Mouse (Mus musculus) CH12.LX (cell line): Measurements from ENCODE around the gene Ccdc189. TPM values are rescaled to one million over a fixed set of nuclear protein-coding genes. Genes with fewer than 3 reads are reported as not detected.
A peak's percentile ranks its signal among the peaks of the same experiment; 100 is the strongest.

Source experiments
- DNase-seq: peaks from one replicate; pipeline ENCODE4 v3.0.0-alpha.2; 2013; ENCODE audit errors: extremely low read depth
- H3K27ac ChIP-seq: 2 replicates; pipeline ENCODE4 v1.5.1; 2012; ENCODE audit warnings: low read depth, mild to moderate bottlenecking, control low read depth, moderate library complexity; ENCODE audit not compliant: insufficient read depth
- H3K27me3 ChIP-seq: replicated peaks from 2 replicates; pipeline ENCODE3; 2012; ENCODE audit warnings: inconsistent platforms
- H3K36me3 ChIP-seq, 2 experiments: replicated peaks in 1 of 2; 2 replicates each; pipeline versions ENCODE3 to v1.6.1; 2012; ENCODE audit warnings: inconsistent platforms in 1 of 2, low read length in 1 of 2, mild to moderate bottlenecking in 1 of 2, mixed read lengths in 1 of 2, moderate library complexity in 1 of 2; ENCODE audit not compliant: control insufficient read depth in 1 of 2, insufficient read depth in 1 of 2
- H3K4me1 ChIP-seq, 2 experiments: 2 replicates each; pipeline ENCODE4 v1.6.1; 2012; ENCODE audit warnings: inconsistent platforms in 1 of 2, moderate library complexity in 1 of 2; ENCODE audit not compliant: insufficient read depth in 2 of 2, control insufficient read depth in 1 of 2
- H3K4me2 ChIP-seq: 2 replicates; pipeline ENCODE4 v1.6.1; 2012; ENCODE audit warnings: low read depth, mild to moderate bottlenecking, control low read depth; ENCODE audit not compliant: poor library complexity, insufficient read depth, severe bottlenecking
- H3K4me3 ChIP-seq, 3 experiments: fragments of 150-350 bp in 1 of 3; sonication (generic) in 1 of 3; replicated peaks in 1 of 3; 2 replicates each; pipeline versions ENCODE3 to v1.5.1; 2011 to 2012; ENCODE audit warnings: low read depth in 2 of 3, low read length in 2 of 3, mild to moderate bottlenecking in 2 of 3, moderate library complexity in 2 of 3, control low read depth in 1 of 3, improper control_type of control experiment in 1 of 3, inconsistent platforms in 1 of 3, mixed read lengths in 1 of 3; ENCODE audit not compliant: poor library complexity in 1 of 3
- H3K79me2 ChIP-seq: replicated peaks from 2 replicates; pipeline ENCODE4 v1.6.1; 2012; ENCODE audit warnings: mild to moderate bottlenecking, moderate library complexity; ENCODE audit not compliant: control insufficient read depth, poor library complexity, insufficient read depth, severe bottlenecking; ENCODE audit errors: extremely low read depth
- H3K9ac ChIP-seq: 2 replicates; pipeline ENCODE4 v1.6.1; 2012; ENCODE audit warnings: low read depth, mild to moderate bottlenecking, control low read depth, moderate library complexity; ENCODE audit not compliant: insufficient read depth
- H3K9me3 ChIP-seq: replicated peaks from 2 replicates; pipeline ENCODE3; 2012; ENCODE audit warnings: low read length, inconsistent platforms, mixed read lengths
- BHLHE40 ChIP-seq: IDR thresholded peaks from 2 replicates; pipeline ENCODE4 v1.6.1; 2011; ENCODE audit warnings: mild to moderate bottlenecking, low read depth, low read length, improper control_type of control experiment
- CHD1 ChIP-seq: IDR thresholded peaks from 2 replicates; pipeline ENCODE4 v1.6.1; 2012; ENCODE audit warnings: low read depth, low read length, improper control_type of control experiment, inconsistent platforms
- CHD2 ChIP-seq: IDR thresholded peaks from 2 replicates; pipeline ENCODE4 v1.6.1; 2011; ENCODE audit warnings: low read length, improper control_type of control experiment
- CTCF ChIP-seq, 2 experiments: IDR thresholded peaks in 1 of 2; conservative IDR thresholded peaks in 1 of 2; 2 replicates each; pipeline ENCODE4 v1.5.1; 2011 to 2012; ENCODE audit warnings: low read depth in 2 of 2, low read length in 2 of 2, improper control_type of control experiment in 1 of 2, inconsistent platforms in 1 of 2, mild to moderate bottlenecking in 1 of 2, moderate library complexity in 1 of 2
- E2F4 ChIP-seq: IDR thresholded peaks from 2 replicates; pipeline ENCODE4 v1.6.1; 2011; ENCODE audit warnings: low read depth, low read length, improper control_type of control experiment; ENCODE audit not compliant: insufficient replicate concordance
- ELF1 ChIP-seq: IDR thresholded peaks from 2 replicates; pipeline ENCODE4 v1.6.1; 2014; ENCODE audit warnings: low read depth, mild to moderate bottlenecking, inconsistent platforms, low read length, improper control_type of control experiment
- EP300 ChIP-seq: IDR thresholded peaks from 2 replicates; pipeline ENCODE4 v1.6.1; 2011; ENCODE audit warnings: low read length, improper control_type of control experiment
- ETS1 ChIP-seq: conservative IDR thresholded peaks from 2 replicates; pipeline ENCODE4 v1.6.1; 2012; ENCODE audit warnings: low read depth, mild to moderate bottlenecking, inconsistent platforms, low read length, improper control_type of control experiment, moderate library complexity
- GABPA ChIP-seq: IDR thresholded peaks from 2 replicates; pipeline ENCODE4 v1.6.1; 2012; ENCODE audit warnings: low read depth, low read length, improper control_type of control experiment, inconsistent platforms; ENCODE audit not compliant: insufficient replicate concordance
- HCFC1 ChIP-seq: IDR thresholded peaks from 2 replicates; pipeline ENCODE4 v1.6.1; 2012; ENCODE audit warnings: low read depth, mild to moderate bottlenecking, inconsistent platforms, low read length, improper control_type of control experiment
- IRF4 ChIP-seq: IDR thresholded peaks from 2 replicates; pipeline ENCODE4 v1.6.1; 2014; ENCODE audit warnings: low read depth, mild to moderate bottlenecking, inconsistent platforms, low read length, improper control_type of control experiment
- JUN ChIP-seq: IDR thresholded peaks from 2 replicates; pipeline ENCODE4 v1.6.1; 2011; ENCODE audit warnings: low read depth, mild to moderate bottlenecking, low read length, improper control_type of control experiment, moderate library complexity; ENCODE audit not compliant: insufficient read depth
- JUND ChIP-seq: conservative IDR thresholded peaks from 2 replicates; pipeline ENCODE4 v1.6.1; 2011; ENCODE audit warnings: low read depth, low read length, improper control_type of control experiment
- KAT2A ChIP-seq: IDR thresholded peaks from 2 replicates; pipeline ENCODE4 v1.6.1; 2012; ENCODE audit warnings: low read length, improper control_type of control experiment, inconsistent platforms; ENCODE audit not compliant: insufficient replicate concordance
- MAFK ChIP-seq: IDR thresholded peaks from 2 replicates; pipeline ENCODE4 v1.6.1; 2011; ENCODE audit warnings: low read length, improper control_type of control experiment; ENCODE audit not compliant: insufficient replicate concordance
- MAX ChIP-seq: IDR thresholded peaks from 2 replicates; pipeline ENCODE4 v1.6.1; 2011; ENCODE audit warnings: low read length, improper control_type of control experiment
- MAZ ChIP-seq: IDR thresholded peaks from 2 replicates; pipeline ENCODE4 v1.6.1; 2012; ENCODE audit warnings: low read depth, mild to moderate bottlenecking, inconsistent platforms, low read length, improper control_type of control experiment, moderate library complexity
- MEF2A ChIP-seq: IDR thresholded peaks from 2 replicates; pipeline ENCODE4 v1.6.1; 2014; ENCODE audit warnings: low read depth, mild to moderate bottlenecking, inconsistent platforms, low read length, improper control_type of control experiment, borderline replicate concordance
- MXI1 ChIP-seq: IDR thresholded peaks from 2 replicates; pipeline ENCODE4 v1.6.1; 2011; ENCODE audit warnings: mild to moderate bottlenecking, low read depth, low read length, improper control_type of control experiment
- MYC ChIP-seq: IDR thresholded peaks from 2 replicates; pipeline ENCODE4 v1.6.1; 2011; ENCODE audit warnings: low read depth, mild to moderate bottlenecking, improper control_type of control experiment, low read length
- NELFE ChIP-seq: IDR thresholded peaks from 2 replicates; pipeline ENCODE4 v1.6.1; 2011; ENCODE audit warnings: low read depth, low read length, improper control_type of control experiment
- NRF1 ChIP-seq: IDR thresholded peaks from 2 replicates; pipeline ENCODE4 v1.6.1; 2014; ENCODE audit warnings: low read depth, mild to moderate bottlenecking, inconsistent platforms, low read length, improper control_type of control experiment, moderate library complexity
- PAX5 ChIP-seq: IDR thresholded peaks from 2 replicates; pipeline ENCODE4 v1.6.1; 2012; ENCODE audit warnings: low read length, inconsistent platforms, mixed read lengths
- POLR2A ChIP-seq: IDR thresholded peaks from 2 replicates; pipeline ENCODE4 v1.6.1; 2011; ENCODE audit warnings: low read depth, mild to moderate bottlenecking, improper control_type of control experiment, low read length
- POLR2AphosphoS2 ChIP-seq: IDR thresholded peaks from 2 replicates; pipeline ENCODE4 v1.6.1; 2011; ENCODE audit warnings: low read depth, low read length, improper control_type of control experiment
- RAD21 ChIP-seq: IDR thresholded peaks from 2 replicates; pipeline ENCODE4 v1.6.1; 2011; ENCODE audit warnings: low read depth, mild to moderate bottlenecking, low read length, improper control_type of control experiment, moderate library complexity
- RCOR1 ChIP-seq: conservative IDR thresholded peaks from 2 replicates; pipeline ENCODE4 v1.6.1; 2012; ENCODE audit warnings: low read depth, mild to moderate bottlenecking, inconsistent platforms, low read length, improper control_type of control experiment
- SIN3A ChIP-seq: IDR thresholded peaks from 2 replicates; pipeline ENCODE4 v1.6.1; 2012; ENCODE audit warnings: low read length, improper control_type of control experiment, inconsistent platforms
- SMC3 ChIP-seq: IDR thresholded peaks from 2 replicates; pipeline ENCODE4 v1.6.1; 2011; ENCODE audit warnings: low read depth, low read length, improper control_type of control experiment
- TBP ChIP-seq: conservative IDR thresholded peaks from 2 replicates; pipeline ENCODE4 v1.6.1; 2011; ENCODE audit warnings: low read depth, low read length, improper control_type of control experiment
- TCF12 ChIP-seq: IDR thresholded peaks from 2 replicates; pipeline ENCODE4 v1.6.1; 2014; ENCODE audit warnings: low read depth, mild to moderate bottlenecking, inconsistent platforms, low read length, improper control_type of control experiment
- UBTF ChIP-seq: IDR thresholded peaks from 2 replicates; pipeline ENCODE4 v1.6.1; 2012; ENCODE audit warnings: low read depth, mild to moderate bottlenecking, inconsistent platforms, low read length, improper control_type of control experiment, moderate library complexity
- USF1 ChIP-seq: IDR thresholded peaks from 2 replicates; pipeline ENCODE4 v1.6.1; 2014; ENCODE audit warnings: low read depth, mild to moderate bottlenecking, inconsistent platforms, low read length, improper control_type of control experiment
- USF2 ChIP-seq: conservative IDR thresholded peaks from 2 replicates; pipeline ENCODE4 v1.6.1; 2011; ENCODE audit warnings: low read depth, low read length, improper control_type of control experiment
- ZC3H11A ChIP-seq: IDR thresholded peaks from 2 replicates; pipeline ENCODE4 v1.6.1; 2012; ENCODE audit warnings: low read depth, mild to moderate bottlenecking, inconsistent platforms, low read length, improper control_type of control experiment
- ZKSCAN1 ChIP-seq: IDR thresholded peaks from 2 replicates; pipeline ENCODE4 v1.6.1; 2012; ENCODE audit warnings: low read depth, inconsistent platforms, low read length, improper control_type of control experiment, borderline replicate concordance
- ZMIZ1 ChIP-seq: IDR thresholded peaks from 2 replicates; pipeline ENCODE4 v1.6.1; 2012; ENCODE audit warnings: low read depth, mild to moderate bottlenecking, inconsistent platforms, low read length, improper control_type of control experiment
- ZNF384 ChIP-seq: IDR thresholded peaks from 2 replicates; pipeline ENCODE4 v1.6.1; 2012; ENCODE audit warnings: low read depth, low read length, improper control_type of control experiment, inconsistent platforms
- dilution Hi-C: fragments of 300-500 bp; cut with MboI; formaldehyde crosslinking; loops from 2 replicates; pipeline ENCODE4 v1.14.3; 2020; ENCODE audit warnings: low sequenced_read_pairs; ENCODE audit not compliant: extremely low pct_unique_long_range_greater_than_20kb, extremely low pct_ligation_motif_present
- in situ Hi-C: fragments of 300-500 bp; cut with MboI; formaldehyde crosslinking; loops from 3 replicates; pipeline ENCODE4 v1.14.3; 2019; ENCODE audit warnings: low sequenced_read_pairs, low pct_ligation_motif_present, low pct_unique_long_range_greater_than_20kb, mixed read lengths
- polyA plus RNA-seq: library from polyadenylated mRNA; unstranded; fragments of >175 nt; gene quantifications from 2 replicates; pipeline ENCODE4 v1.2.1, GENCODE M21; 2012; ENCODE audit warnings: low read depth; ENCODE audit not compliant: insufficient read length
- total RNA-seq, 2 experiments: library from RNA; depleted of rRNA; stranded (reverse); fragments of 300-350 nt in 1 of 2; fragments of >200 nt in 1 of 2; gene quantifications; 2 replicates each; pipeline ENCODE4 v1.2.3; 2012 to 2014

The Ccdc189 gene
- total RNA-seq (2012; rRNA removed) (2.2 and 2.9 TPM in 2 replicates), total RNA-seq (2014; rRNA removed) (2.2 and 2.9 TPM in 2 replicates), polyA plus RNA-seq (2.0 and 2.1 TPM in 2 replicates)

- Histone ChIP-seq H3K27me3 (no peaks in the 10 kb centered on the region), H3K4me1 (peaks cover 7 to 49% of the 10 kb centered on the region in 2 experiments; a peak in 3 of 4 replicates), H3K36me3 (peaks cover 47 to 68% of the 10 kb centered on the region in 2 experiments)
- no peak; the same call in 1 of the 2 replicates for TF ChIP-seq JUN
- TF ChIP-seq ZNF384 = no peak
- no peak for TF ChIP-seq RAD21
- no peak for TF ChIP-seq USF2
- no peak for TF ChIP-seq CHD2
- TF ChIP-seq MAZ = no peak
- TF ChIP-seq NELFE = peak; percentile 77; the same call in 1 of the 2 replicates
- TF ChIP-seq CHD1 = no peak
- TF ChIP-seq ELF1 = peak; percentile 79
- TF ChIP-seq ZC3H11A = no peak
- TF ChIP-seq HCFC1 = peak; percentile 82
- TF ChIP-seq GABPA = no peak
- no peak for TF ChIP-seq ZKSCAN1
- TF ChIP-seq USF1 = no peak
- peak; percentile 81 for TF ChIP-seq TCF12
- TF ChIP-seq POLR2A = peak; percentile 80
- TF ChIP-seq MAFK = no peak
- TF ChIP-seq MYC = peak; percentile 82
- TF ChIP-seq IRF4 = no peak
- no peak for TF ChIP-seq JUND
- 0 out of 2 replicates have a peak, but pooled peaks have one; percentile 61 for TF ChIP-seq KAT2A
- peak; percentile 93 for TF ChIP-seq MAX
- TF ChIP-seq BHLHE40 = peak; percentile 99
- no peak for TF ChIP-seq POLR2AphosphoS2
- peak; percentile 96 for TF ChIP-seq MXI1
- no peak for TF ChIP-seq CTCF (conservative IDR thresholded peaks at IDR 0.05 in 1 of 2, IDR thresholded peaks at IDR 0.05 in 1 of 2; ENCODE audit: low read depth in 2 of 2, low read length in 2 of 2)
- TF ChIP-seq ETS1 = no peak
- TF ChIP-seq EP300 = no peak
- no peak for TF ChIP-seq MEF2A
- TF ChIP-seq PAX5 = no peak
- no peak for TF ChIP-seq E2F4
- TF ChIP-seq ZMIZ1 = 0 out of 2 replicates have a peak, but pooled peaks have one; percentile 31
- no peak for TF ChIP-seq SMC3
- peak; percentile 87 for TF ChIP-seq NRF1
- TF ChIP-seq UBTF = no peak
- TF ChIP-seq TBP = 0 out of 2 replicates have a peak, but pooled peaks have one; percentile 56
- TF ChIP-seq SIN3A = peak; percentile 95
- no peak; the same call in 1 of the 2 replicates for TF ChIP-seq RCOR1
- TF ChIP-seq, all 38 proteins: peak for 14
- H3K9ac ChIP-seq = peak within 1 kb of the TSS; percentile 86
- no peak within 1 kb of the TSS for H3K27ac ChIP-seq
- no peaks in the 10 kb centered on the region for H3K9me3 ChIP-seq
- dilution Hi-C loops (no loop called here), in situ Hi-C loops (no loop called here)
- H3K4me2 ChIP-seq = peak within 1 kb of the TSS; percentile 89
- H3K4me3 ChIP-seq = peak within 1 kb of the TSS; percentile 86 to 97 (median 87)
- H3K79me2 ChIP-seq = peaks cover 13% of the 10 kb centered on the region
- DNase-seq = peak; percentile 99
Measured at GRCm38 (mm10) chr7:127588011-127588871, at the start of gene Ccdc189, which contains the start of gene Rnf40. TSS of gene Ccdc189 (minus strand) at chr7:127588595. TSS of gene Rnf40 (plus strand) at chr7:127588767.
